Mouse (Mus musculus): ENCODE measurements at regions not wholly inside any gene's neighbourhood (a gene's known extent, or its start where the extent isn't known, plus 50 kb on each side); places are given as distances from the start of the nearest gene placed in this dataset.
A peak's percentile ranks its signal among the peaks of the same experiment; 100 is the strongest.

- TF ChIP-seq CTCF (IDR thresholded peaks at IDR 0.05), result no peak
- Histone ChIP-seq H3K4me2 (ENCODE audit: low read depth, low read length, poor library complexity, severe bottlenecking) (no peak overlapping the region), H3K36me3 (ENCODE audit: insufficient read depth, low read length) (no peaks in the 10 kb centered on the region), H3K4me3 (ENCODE audit: low read depth, low read length) (no peak overlapping the region), H3K27ac (ENCODE audit: low read depth, low read length) (no peak overlapping the region), H3K9me3 (ENCODE audit: low read length) (no peaks in the 10 kb centered on the region), H3K9ac (replicated peaks; ENCODE audit: low read length, poor library complexity, severe bottlenecking) (no peak overlapping the region), H3K4me1 (ENCODE audit: insufficient read depth, low read length) (no peaks in the 10 kb centered on the region), H3K27me3 (ENCODE audit: insufficient read depth, low read length) (no peaks in the 10 kb centered on the region)
- WGBS, result 63% methylated on average over 3 of the region's 3 CpGs
- DNase-seq (ENCODE audit: low spot score) (no peak), ATAC-seq (ENCODE audit: low FRiP score) (no peak)
Measured at GRCm38 (mm10) chr17:10012161-10012560, 307.5 kb downstream of the Qk start.

DNA sequence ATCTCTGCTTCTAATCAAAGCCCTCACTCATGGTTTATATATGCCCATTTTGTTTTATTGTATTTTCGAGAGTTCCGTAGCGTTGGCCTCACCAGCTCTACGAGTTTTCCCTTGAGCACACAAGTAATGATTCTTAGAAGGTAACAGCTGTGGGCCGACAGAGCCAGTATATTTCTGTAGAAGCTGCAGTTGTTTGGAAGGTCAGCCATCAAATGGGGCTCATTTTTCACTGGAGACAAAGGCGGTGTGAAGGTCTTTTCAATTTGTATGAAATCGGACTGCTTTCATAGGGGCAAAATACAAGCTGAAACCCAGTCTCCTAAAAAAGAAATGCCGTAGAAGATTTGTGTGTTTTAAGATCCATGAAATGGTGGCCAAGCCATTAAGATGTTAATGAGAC is 307.9 kb downstream of the Qk start:
- Histone ChIP-seq H3K27ac (ENCODE audit: low read depth, low read length) (no peak overlapping the region), H3K27me3 (ENCODE audit: insufficient read depth, low read length) (no peaks in the 10 kb centered on the region), H3K9me3 (ENCODE audit: low read length) (no peaks in the 10 kb centered on the region), H3K9ac (replicated peaks; ENCODE audit: low read length, poor library complexity, severe bottlenecking) (no peak overlapping the region), H3K36me3 (ENCODE audit: insufficient read depth, low read length) (no peaks in the 10 kb centered on the region), H3K4me2 (ENCODE audit: low read depth, low read length, poor library complexity, severe bottlenecking) (no peak overlapping the region), H3K4me1 (ENCODE audit: insufficient read depth, low read length) (no peaks in the 10 kb centered on the region), H3K4me3 (ENCODE audit: low read depth, low read length) (no peak overlapping the region)
- no peak for TF ChIP-seq CTCF (IDR thresholded peaks at IDR 0.05)
- no peak for ATAC-seq (ENCODE audit: low FRiP score)
- 53% methylated on average over 8 of the region's 8 CpGs for WGBS
- DNase-seq (ENCODE audit: low spot score), result peak; percentile 22

DNA sequence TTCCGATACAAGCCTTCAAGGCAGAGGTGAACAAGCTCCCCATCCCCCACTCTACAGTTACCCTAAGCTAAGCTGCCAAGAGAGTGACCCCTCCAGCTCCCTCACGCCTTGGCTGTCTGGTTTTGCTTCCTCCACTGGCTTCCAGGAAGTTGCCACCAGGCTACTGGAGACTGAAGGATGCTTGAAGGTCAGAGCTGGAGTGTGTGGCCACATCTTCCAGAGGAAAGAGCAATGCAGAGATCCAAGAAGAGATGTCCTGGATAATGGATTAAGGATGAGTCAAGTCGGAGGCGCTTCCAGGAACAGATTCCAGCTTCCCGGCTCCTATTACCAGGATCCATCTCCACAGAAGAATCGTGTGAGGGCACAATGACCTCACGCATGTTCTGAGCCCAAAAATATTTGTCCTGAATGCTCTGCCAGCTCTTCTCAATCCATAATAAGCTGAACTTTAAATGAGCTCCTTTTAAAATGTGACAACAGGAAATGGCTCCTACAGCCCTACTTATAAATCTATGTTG is 318.5 kb downstream of the Qk start:
- H3K27ac ChIP-seq (ENCODE audit: low read depth, low read length), result no peak overlapping the region
- no peak overlapping the region for H3K4me3 ChIP-seq (ENCODE audit: low read depth, low read length)
- no peak for TF ChIP-seq CTCF (IDR thresholded peaks at IDR 0.05)
- H3K4me2 ChIP-seq (ENCODE audit: low read depth, low read length, poor library complexity, severe bottlenecking), result no peak overlapping the region
- no peaks in the 10 kb centered on the region for H3K4me1 ChIP-seq (ENCODE audit: insufficient read depth, low read length)
- no peak overlapping the region for H3K9ac ChIP-seq (replicated peaks; ENCODE audit: low read length, poor library complexity, severe bottlenecking)
- no peaks in the 10 kb centered on the region for H3K9me3 ChIP-seq (ENCODE audit: low read length)
- WGBS, result 82% methylated on average over 7 of the region's 7 CpGs
- H3K27me3 ChIP-seq (ENCODE audit: insufficient read depth, low read length), result no peaks in the 10 kb centered on the region
- no peak for DNase-seq (ENCODE audit: low spot score)
- ATAC-seq (ENCODE audit: low FRiP score), result no peak
- H3K36me3 ChIP-seq (ENCODE audit: insufficient read depth, low read length), result no peaks in the 10 kb centered on the region

- Histone ChIP-seq H3K9me3 (ENCODE audit: low read length) (no peaks in the 10 kb centered on the region), H3K27ac (ENCODE audit: low read depth, low read length) (0 out of 2 replicates have a peak overlapping the region, but pooled peaks have one; percentile 6), H3K9ac (replicated peaks; ENCODE audit: low read length, poor library complexity, severe bottlenecking) (no peak overlapping the region), H3K4me1 (ENCODE audit: insufficient read depth, low read length) (no peaks in the 10 kb centered on the region), H3K4me3 (ENCODE audit: low read depth, low read length) (no peak overlapping the region), H3K36me3 (ENCODE audit: insufficient read depth, low read length) (no peaks in the 10 kb centered on the region), H3K4me2 (ENCODE audit: low read depth, low read length, poor library complexity, severe bottlenecking) (no peak overlapping the region), H3K27me3 (ENCODE audit: insufficient read depth, low read length) (no peaks in the 10 kb centered on the region)
- ATAC-seq (ENCODE audit: low FRiP score), result no peak
- no peak for DNase-seq (ENCODE audit: low spot score)
- TF ChIP-seq CTCF (IDR thresholded peaks at IDR 0.05), result no peak
- 58% methylated on average over 5 of the region's 5 CpGs for WGBS
Measured at GRCm38 (mm10) chr17:9995321-9995720, 324.3 kb downstream of the Qk start.

GRCm38 (mm10) chr17:9990744-9991143 is 321.2 kb upstream of the Pabpc6 start:
- Histone ChIP-seq H3K27me3 (ENCODE audit: insufficient read depth, low read length) (no peaks in the 10 kb centered on the region), H3K4me2 (ENCODE audit: low read depth, low read length, poor library complexity, severe bottlenecking) (no peak overlapping the region), H3K4me3 (ENCODE audit: low read depth, low read length) (no peak overlapping the region), H3K9ac (replicated peaks; ENCODE audit: low read length, poor library complexity, severe bottlenecking) (no peak overlapping the region), H3K27ac (ENCODE audit: low read depth, low read length) (no peak overlapping the region), H3K9me3 (ENCODE audit: low read length) (no peaks in the 10 kb centered on the region), H3K36me3 (ENCODE audit: insufficient read depth, low read length) (no peaks in the 10 kb centered on the region), H3K4me1 (ENCODE audit: insufficient read depth, low read length) (no peaks in the 10 kb centered on the region)
- ATAC-seq (ENCODE audit: low FRiP score), result no peak
- no peak for TF ChIP-seq CTCF (IDR thresholded peaks at IDR 0.05)
- 97% methylated on average over 1 of the region's 1 CpGs for WGBS
- no peak for DNase-seq (ENCODE audit: low spot score)

DNA sequence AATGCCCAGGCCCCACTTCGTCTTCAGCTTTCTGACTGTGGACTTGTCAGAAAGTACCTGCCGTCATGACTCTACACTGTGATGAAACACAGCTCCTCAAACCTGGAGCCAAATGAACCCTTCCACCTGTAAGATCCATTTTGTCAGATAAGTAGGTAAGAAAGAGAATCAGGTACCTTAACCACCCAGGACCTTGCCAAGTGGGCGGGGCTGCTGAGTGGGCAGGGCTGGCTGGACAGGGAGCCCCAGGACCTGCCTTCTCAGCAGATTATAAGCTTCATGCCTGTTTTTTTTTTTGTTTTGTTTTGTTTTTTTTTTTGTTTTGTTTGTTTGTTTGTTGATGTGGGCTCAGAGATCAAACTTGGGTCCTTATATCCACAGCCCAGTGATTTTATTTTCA is 311.8 kb upstream of the Pabpc6 start:
- Histone ChIP-seq H3K4me2 (ENCODE audit: low read depth, low read length, poor library complexity, severe bottlenecking) (no peak overlapping the region), H3K9me3 (ENCODE audit: low read length) (no peaks in the 10 kb centered on the region), H3K36me3 (ENCODE audit: insufficient read depth, low read length) (no peaks in the 10 kb centered on the region), H3K4me3 (ENCODE audit: low read depth, low read length) (no peak overlapping the region), H3K27me3 (ENCODE audit: insufficient read depth, low read length) (no peaks in the 10 kb centered on the region), H3K9ac (replicated peaks; ENCODE audit: low read length, poor library complexity, severe bottlenecking) (no peak overlapping the region), H3K4me1 (ENCODE audit: insufficient read depth, low read length) (no peaks in the 10 kb centered on the region; the same call in 1 of the 2 replicates), H3K27ac (ENCODE audit: low read depth, low read length) (no peak overlapping the region)
- 90% methylated on average over 3 of the region's 3 CpGs for WGBS
- no peak for TF ChIP-seq CTCF (IDR thresholded peaks at IDR 0.05)
- DNase-seq (ENCODE audit: low spot score), result no peak
- no peak for ATAC-seq (ENCODE audit: low FRiP score)
